Mouse (Mus musculus): ENCODE data around the gene Ttll8.
A peak's percentile ranks its signal among the peaks of the same experiment; 100 is the strongest.

The Ttll8 gene

GRCm38 (mm10) chr15:88921131-88921991 lies 32.9 kb downstream of the Ttll8 start:
- peak; percentile 72 for DNase-seq (ENCODE audit: low read depth, low spot score)

- DNase-seq (ENCODE audit: low read depth, low spot score) = no peak
These were observed 34.2 kb downstream of the Ttll8 start for GRCm38 (mm10) chr15:88920065-88920464.

- DNase-seq (ENCODE audit: low read depth, low spot score) = no peak
These were observed 34.9 kb downstream of the Ttll8 start for GRCm38 (mm10) chr15:88919328-88919727.

- DNase-seq (ENCODE audit: low read depth, low spot score) = no peak
These were observed 37.1 kb downstream of the Ttll8 start for GRCm38 (mm10) chr15:88917126-88917525.

- no peak for DNase-seq (ENCODE audit: low read depth, low spot score)
These were observed 37.9 kb downstream of the Ttll8 start for GRCm38 (mm10) chr15:88916366-88916765.

GRCm38 (mm10) chr15:88915046-88915445 lies 39.2 kb downstream of the Ttll8 start:
- no peak for DNase-seq (ENCODE audit: low read depth, low spot score)

- DNase-seq (ENCODE audit: low read depth, low spot score) = no peak
These were observed 47.9 kb downstream of the Ttll8 start for GRCm38 (mm10) chr15:88906347-88906746.

- no peak for DNase-seq (ENCODE audit: low read depth, low spot score)
These were observed 50.0 kb downstream of the Ttll8 start for GRCm38 (mm10) chr15:88904056-88904811.

GRCm38 (mm10) chr15:88903086-88903485 lies 51.1 kb downstream of the Ttll8 start:
- DNase-seq (ENCODE audit: low read depth, low spot score) = peak; percentile 31

- no peak for DNase-seq (ENCODE audit: low read depth, low spot score)
These were observed 51.9 kb downstream of the Ttll8 start for GRCm38 (mm10) chr15:88902200-88902875.

- no peak for DNase-seq (ENCODE audit: low read depth, low spot score)
These were observed 57.8 kb downstream of the Ttll8 start for GRCm38 (mm10) chr15:88896341-88896980.

- no peak for DNase-seq (ENCODE audit: low read depth, low spot score)
These were observed 58.3 kb downstream of the Ttll8 start for GRCm38 (mm10) chr15:88895891-88896290.

GRCm38 (mm10) chr15:88895119-88895518 lies 59.1 kb downstream of the Ttll8 start:
- DNase-seq (ENCODE audit: low read depth, low spot score) = no peak

GRCm38 (mm10) chr15:88892876-88893275 lies 61.3 kb downstream of the Ttll8 start:
- no peak for DNase-seq (ENCODE audit: low read depth, low spot score)

GRCm38 (mm10) chr15:88892252-88892651 lies 62.0 kb downstream of the Ttll8 start:
- no peak for DNase-seq (ENCODE audit: low read depth, low spot score)

GRCm38 (mm10) chr15:88891676-88892040 lies 62.6 kb downstream of the Ttll8 start:
- DNase-seq (ENCODE audit: low read depth, low spot score) = no peak

- DNase-seq (ENCODE audit: low read depth, low spot score) = no peak
These were observed 63.2 kb downstream of the Ttll8 start for GRCm38 (mm10) chr15:88890751-88891675.

GRCm38 (mm10) chr15:88889994-88890393 lies 64.2 kb downstream of the Ttll8 start:
- DNase-seq (ENCODE audit: low read depth, low spot score) = no peak

- no peak for DNase-seq (ENCODE audit: low read depth, low spot score)
These were observed 65.2 kb downstream of the Ttll8 start for GRCm38 (mm10) chr15:88889032-88889431.

GRCm38 (mm10) chr15:88885376-88885775 lies 68.8 kb downstream of the Ttll8 start:
- DNase-seq (ENCODE audit: low read depth, low spot score) = no peak

- no peak for DNase-seq (ENCODE audit: low read depth, low spot score)
These were observed 70.9 kb downstream of the Ttll8 start for GRCm38 (mm10) chr15:88883342-88883741.
